Mouse (Mus musculus): Measurements from ENCODE around the gene Gamt. TPM values are rescaled to one million over a fixed set of nuclear protein-coding genes. Genes with fewer than 3 reads are reported as not detected.
"Not testable (repeated sequence)": the region's sequence is repeated elsewhere in the genome, so short reads cannot be mapped to it uniquely, and the experiment has no call there.

Gene Gamt
- polyA plus RNA-seq, 1 experiment: 52.9 TPM

- no peak overlapping the region for H3K27ac ChIP-seq (ENCODE audit: insufficient read depth, low read length)
- DNase-seq: no peak
- peaks cover 23% of the 10 kb centered on the region for H3K4me1 ChIP-seq (ENCODE audit: control insufficient read depth, insufficient read depth, low read length)
- TF ChIP-seq CTCF (IDR thresholded peaks at IDR 0.05; ENCODE audit: borderline replicate concordance, insufficient read depth, low read depth, low read length): no peak
- no peak for TF ChIP-seq POLR2A (IDR thresholded peaks at IDR 0.05; ENCODE audit: borderline replicate concordance, insufficient read depth, low read length)
- H3K27me3 ChIP-seq (ENCODE audit: control insufficient read depth, insufficient read depth, low read length): no peaks in the 10 kb centered on the region
- no peak overlapping the region for H3K4me3 ChIP-seq (replicated peaks; ENCODE audit: insufficient read depth, low read depth, low read length)
- WGBS: 81% methylated on average over 6 of the region's 6 CpGs
Measured at GRCm38 (mm10) chr10:80253551-80253950, 7.3 kb downstream of the Gamt start.

DNA sequence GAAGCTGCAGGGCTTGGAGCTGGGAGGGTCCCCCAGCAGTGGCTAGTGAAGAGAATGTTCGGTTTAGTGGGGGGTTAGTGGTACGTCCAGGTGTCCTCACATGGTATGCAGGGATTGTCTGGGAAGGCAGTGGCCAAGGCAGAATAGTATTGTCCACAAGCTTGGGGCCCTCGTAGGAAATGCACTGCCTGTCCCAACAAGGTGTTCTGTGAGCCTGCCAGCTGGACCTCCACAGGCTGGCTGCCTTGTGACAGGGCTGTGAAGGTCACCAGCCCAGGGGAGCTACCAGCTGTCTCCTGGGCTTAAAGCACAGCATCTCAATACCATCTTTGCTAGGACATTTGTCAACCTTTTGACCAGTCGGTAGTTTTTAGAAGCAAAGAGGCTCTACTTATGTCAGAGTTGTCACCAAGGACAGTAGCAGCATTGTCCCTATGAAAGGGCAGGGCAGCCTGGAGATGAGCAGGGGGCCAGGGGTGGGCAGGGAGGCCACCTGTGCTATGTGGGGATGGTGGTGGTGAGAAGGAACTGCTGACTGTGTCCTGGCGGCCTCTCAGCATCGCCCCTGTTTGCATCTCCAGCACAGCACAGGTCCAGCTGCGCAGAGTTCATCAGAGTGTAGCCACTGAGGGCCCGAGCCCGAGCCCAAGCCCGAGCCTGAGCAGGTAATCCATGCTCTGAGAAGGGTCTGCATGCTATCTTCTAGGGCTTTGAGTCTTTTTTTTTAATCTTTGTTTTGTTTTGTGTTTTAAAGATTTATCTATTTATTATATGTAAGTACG lies 8.1 kb downstream of the Gamt start:
- no peak for DNase-seq
- TF ChIP-seq CTCF (IDR thresholded peaks at IDR 0.05; ENCODE audit: borderline replicate concordance, insufficient read depth, low read depth, low read length) (no peak), POLR2A (IDR thresholded peaks at IDR 0.05; ENCODE audit: borderline replicate concordance, insufficient read depth, low read length) (no peak)
- WGBS: 70% methylated on average over 11 of the region's 11 CpGs
- no peak overlapping the region for H3K4me3 ChIP-seq (replicated peaks; ENCODE audit: insufficient read depth, low read depth, low read length)
- no peak overlapping the region for H3K27ac ChIP-seq (ENCODE audit: insufficient read depth, low read length)
- peaks cover 23% of the 10 kb centered on the region for H3K4me1 ChIP-seq (ENCODE audit: control insufficient read depth, insufficient read depth, low read length)
- H3K27me3 ChIP-seq (ENCODE audit: control insufficient read depth, insufficient read depth, low read length): no peaks in the 10 kb centered on the region

DNA sequence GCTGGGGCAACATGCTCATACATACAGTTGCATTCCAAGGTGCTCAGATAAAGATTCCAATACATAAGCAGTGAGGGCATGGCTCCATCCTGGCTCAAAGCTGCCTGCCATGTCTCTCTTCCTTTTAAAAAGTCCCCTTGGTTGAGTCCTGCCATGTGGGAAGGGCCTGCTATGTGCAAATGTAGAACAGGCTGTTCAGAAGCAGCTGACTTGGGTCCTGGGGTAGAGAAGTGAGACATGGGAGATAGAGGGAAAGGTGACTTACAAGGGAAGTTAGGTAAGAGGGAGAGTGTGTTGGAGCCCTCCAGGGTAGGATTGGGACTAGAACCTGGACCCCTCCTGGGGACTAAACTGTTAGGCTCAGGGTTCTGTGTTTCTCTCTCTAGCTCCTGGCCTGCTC lies 8.8 kb downstream of the Gamt start:
- DNase-seq: no peak
- TF ChIP-seq CTCF (IDR thresholded peaks at IDR 0.05; ENCODE audit: borderline replicate concordance, insufficient read depth, low read depth, low read length): no peak
- no peak for TF ChIP-seq POLR2A (IDR thresholded peaks at IDR 0.05; ENCODE audit: borderline replicate concordance, insufficient read depth, low read length)
- Histone ChIP-seq H3K4me1 (ENCODE audit: control insufficient read depth, insufficient read depth, low read length) (peaks cover 23% of the 10 kb centered on the region), H3K27ac (ENCODE audit: insufficient read depth, low read length) (no peak overlapping the region), H3K4me3 (replicated peaks; ENCODE audit: insufficient read depth, low read depth, low read length) (no peak overlapping the region), H3K27me3 (ENCODE audit: control insufficient read depth, insufficient read depth, low read length) (no peaks in the 10 kb centered on the region)

DNA sequence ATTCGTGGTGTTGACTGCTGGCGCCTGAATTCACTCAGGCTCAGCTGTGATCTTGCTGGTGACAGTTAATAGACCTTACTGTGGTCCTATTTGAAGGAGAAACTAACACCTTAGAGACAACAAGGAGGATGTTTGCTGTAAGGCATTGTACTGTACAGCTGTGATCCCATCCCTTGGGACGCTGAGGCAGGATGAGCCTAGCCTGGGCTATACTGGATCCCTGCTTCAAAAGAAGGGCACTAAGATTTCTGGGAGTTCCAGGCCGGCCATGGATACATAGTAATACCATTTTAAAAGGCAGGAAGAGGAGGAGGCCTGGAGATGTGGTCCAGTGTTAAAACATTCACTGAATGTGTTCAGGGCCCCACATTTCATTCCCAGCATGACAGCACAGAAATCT lies 10.2 kb downstream of the Gamt start:
- peaks cover 20% of the 10 kb centered on the region for H3K4me1 ChIP-seq (ENCODE audit: control insufficient read depth, insufficient read depth, low read length)
- no peak for DNase-seq
- no peak overlapping the region for H3K27ac ChIP-seq (ENCODE audit: insufficient read depth, low read length)
- H3K27me3 ChIP-seq (ENCODE audit: control insufficient read depth, insufficient read depth, low read length): no peaks in the 10 kb centered on the region
- peak overlapping the region; percentile 80 for H3K4me3 ChIP-seq (replicated peaks; ENCODE audit: insufficient read depth, low read depth, low read length)
- WGBS: 79% methylated on average over 4 of the region's 4 CpGs
- TF ChIP-seq POLR2A (IDR thresholded peaks at IDR 0.05; ENCODE audit: borderline replicate concordance, insufficient read depth, low read length) (no peak), CTCF (IDR thresholded peaks at IDR 0.05; ENCODE audit: borderline replicate concordance, insufficient read depth, low read depth, low read length) (no peak)

DNA sequence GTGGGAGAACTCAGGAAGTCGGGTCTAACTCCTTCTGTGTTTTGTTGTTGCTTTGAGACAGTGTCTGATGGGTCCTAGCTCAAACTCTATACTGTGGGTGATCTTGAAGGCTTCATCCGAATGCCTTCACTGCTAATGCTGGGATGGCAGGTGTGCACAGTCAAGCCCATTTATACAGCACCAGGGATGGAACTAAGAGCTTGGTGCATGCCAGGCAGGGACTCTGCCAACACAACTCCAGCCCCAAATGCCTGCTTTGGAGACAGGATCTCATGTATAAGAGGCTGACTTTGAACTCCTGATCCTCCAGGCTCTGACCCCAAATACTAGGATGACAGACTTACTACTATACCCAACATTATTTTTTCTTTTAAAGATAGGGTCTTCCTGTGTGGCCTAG lies 10.8 kb downstream of the Gamt start:
- Histone ChIP-seq H3K27ac (ENCODE audit: insufficient read depth, low read length) (peak overlapping the region; percentile 92; the same call in 1 of the 2 replicates), H3K4me1 (ENCODE audit: control insufficient read depth, insufficient read depth, low read length) (peaks cover 25% of the 10 kb centered on the region), H3K27me3 (ENCODE audit: control insufficient read depth, insufficient read depth, low read length) (no peaks in the 10 kb centered on the region), H3K4me3 (replicated peaks; ENCODE audit: insufficient read depth, low read depth, low read length) (peak overlapping the region; percentile 80)
- TF ChIP-seq POLR2A (IDR thresholded peaks at IDR 0.05; ENCODE audit: borderline replicate concordance, insufficient read depth, low read length): no peak
- TF ChIP-seq CTCF (IDR thresholded peaks at IDR 0.05; ENCODE audit: borderline replicate concordance, insufficient read depth, low read depth, low read length): no peak
- no peak for DNase-seq
- 19% methylated on average over 2 of the region's 2 CpGs for WGBS

DNA sequence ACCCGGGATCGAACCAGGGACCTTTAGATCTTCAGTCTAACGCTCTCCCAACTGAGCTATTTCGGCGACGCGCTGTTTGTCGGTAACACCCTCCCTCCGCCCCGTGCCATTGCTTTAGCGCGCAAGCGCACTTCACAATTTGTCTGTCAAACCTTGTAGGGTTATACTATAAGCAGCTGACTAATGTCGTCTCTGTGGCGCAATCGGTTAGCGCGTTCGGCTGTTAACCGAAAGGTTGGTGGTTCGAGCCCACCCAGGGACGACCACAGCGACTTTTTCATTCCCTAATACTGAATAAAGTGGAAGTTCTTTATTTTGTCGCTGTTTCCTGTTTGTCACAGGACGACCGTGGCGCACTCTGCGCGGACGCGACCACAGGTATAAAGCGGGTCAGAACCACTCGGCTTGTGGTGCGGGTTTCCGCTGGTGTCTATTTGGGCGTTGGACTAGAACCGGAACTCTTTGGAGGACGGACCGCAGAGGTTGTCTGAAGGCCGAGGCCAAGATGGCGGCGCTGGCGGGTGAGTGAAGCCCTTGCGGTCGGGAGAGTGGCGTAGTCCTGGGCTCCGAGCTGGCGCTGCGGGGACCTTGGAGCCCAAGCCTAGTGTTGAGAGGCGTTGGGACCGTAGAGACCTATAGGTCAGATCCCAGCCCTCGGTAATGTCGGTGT lies 11.7 kb downstream of the Gamt start, which contains the start of gene Ndufs7:
Gene Ndufs7 (plus strand): TSS at position 151 of the 670 bp plus-strand sequence.
- WGBS: under 1% methylated on average over 53 of the region's 53 CpGs
- peak within 1 kb of the TSS; percentile 92 for H3K27ac ChIP-seq (ENCODE audit: insufficient read depth, low read length)
- peak within 1 kb of the TSS; percentile 80 for H3K4me3 ChIP-seq (replicated peaks; ENCODE audit: insufficient read depth, low read depth, low read length)
- H3K4me1 ChIP-seq (ENCODE audit: control insufficient read depth, insufficient read depth, low read length): peaks cover 35% of the 10 kb centered on the region
- DNase-seq: peak; percentile 96 to 99
- H3K27me3 ChIP-seq (ENCODE audit: control insufficient read depth, insufficient read depth, low read length): no peaks in the 10 kb centered on the region
- TF ChIP-seq CTCF (IDR thresholded peaks at IDR 0.05; ENCODE audit: borderline replicate concordance, insufficient read depth, low read depth, low read length) (no peak), POLR2A (IDR thresholded peaks at IDR 0.05; ENCODE audit: borderline replicate concordance, insufficient read depth, low read length) (peak; percentile 95)

DNA sequence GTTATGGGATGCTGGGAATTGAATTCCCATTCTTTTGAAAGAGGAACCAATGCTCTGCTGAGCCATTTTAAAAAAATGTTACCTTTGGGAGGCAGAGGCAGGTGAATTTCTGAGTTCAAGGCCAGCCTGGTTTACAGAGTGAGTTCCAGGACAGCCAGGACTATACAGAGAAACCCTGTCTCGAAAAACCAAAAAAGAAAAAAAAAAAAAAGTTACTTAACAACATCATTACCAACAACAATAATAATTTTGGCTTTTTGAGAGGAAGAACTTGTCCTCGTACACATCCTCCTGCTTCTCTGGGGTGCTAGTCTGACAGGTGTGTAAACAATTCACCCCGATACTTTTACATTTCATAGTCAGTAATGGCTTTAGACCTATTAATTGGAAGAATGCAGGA lies 12.4 kb downstream of the Gamt start:
- Histone ChIP-seq H3K4me1 (ENCODE audit: control insufficient read depth, insufficient read depth, low read length) (peaks cover 35% of the 10 kb centered on the region), H3K4me3 (replicated peaks; ENCODE audit: insufficient read depth, low read depth, low read length) (peak overlapping the region; percentile 45)
- H3K27me3 ChIP-seq (ENCODE audit: control insufficient read depth, insufficient read depth, low read length); H3K27ac ChIP-seq (ENCODE audit: insufficient read depth, low read length); DNase-seq: not testable (repeated sequence)
- 30% methylated on average over 3 of the region's 3 CpGs for WGBS

- DNase-seq: no peak
- Histone ChIP-seq H3K27ac (ENCODE audit: insufficient read depth, low read length) (no peak overlapping the region), H3K4me1 (ENCODE audit: control insufficient read depth, insufficient read depth, low read length) (peaks cover 34% of the 10 kb centered on the region), H3K4me3 (replicated peaks; ENCODE audit: insufficient read depth, low read depth, low read length) (no peak overlapping the region), H3K27me3 (ENCODE audit: control insufficient read depth, insufficient read depth, low read length) (no peaks in the 10 kb centered on the region)
- 25% methylated on average over 6 of the region's 6 CpGs for WGBS
- peak; percentile 31; the same call in 1 of the 2 replicates for TF ChIP-seq CTCF (IDR thresholded peaks at IDR 0.05; ENCODE audit: borderline replicate concordance, insufficient read depth, low read depth, low read length)
- no peak for TF ChIP-seq POLR2A (IDR thresholded peaks at IDR 0.05; ENCODE audit: borderline replicate concordance, insufficient read depth, low read length)
Measured at GRCm38 (mm10) chr10:80247849-80248248, 13.0 kb downstream of the Gamt start.

Data from cerebellum, adult 2 months (tissue).